Mouse (Mus musculus) liver, adult 2 months (tissue): Measurements from ENCODE around the gene Atp7b.
A peak's percentile ranks its signal among the peaks of the same experiment; 100 is the strongest.

ENCODE experiments used
- CTCF ChIP-seq: fragments of 200-500 bp; IDR thresholded peaks from 2 replicates; pipeline ENCODE4 v1.5.1; 2011; ENCODE audit warnings: low read depth, low read length, control low read depth
- POLR2A ChIP-seq: fragments of 200-500 bp; IDR thresholded peaks from 2 replicates; pipeline ENCODE4 v1.6.1; 2011; ENCODE audit warnings: low read length, control low read depth; ENCODE audit not compliant: insufficient read depth; ENCODE audit errors: extremely low read depth

- TF ChIP-seq CTCF: no peak
- TF ChIP-seq POLR2A: peak; percentile 93
Observed at GRCm38 (mm10) chr8:22060446-22060889, 363 bp upstream of the Atp7b start, which contains the start of gene Alg11.
